Mouse (Mus musculus): ENCODE measurements around the gene Tmem260.

Gene Tmem260

GRCm38 (mm10) chr14:48559736-48560135 lies 113.8 kb downstream of the Tmem260 start:
- no peak for DNase-seq

- DNase-seq = no peak
These were observed 120.7 kb downstream of the Tmem260 start for GRCm38 (mm10) chr14:48566596-48566995.

Data from right cerebral cortex, postnatal 4 days (tissue).